Mouse (Mus musculus) heart, embryonic 16.5 days (tissue): ENCODE measurements around the gene Crtc1. TPM values are rescaled to one million over a fixed set of nuclear protein-coding genes. Genes with fewer than 3 reads are reported as not detected.

Experiments used
- ATAC-seq: fragments of 200-750 bp; cut with Nextera tagmentation; replicated peaks from 2 replicates; pipeline ENCODE4 v1.8.0; 2017; ENCODE audit warnings: moderate number of reproducible peaks; ENCODE audit not compliant: insufficient read depth, low FRiP score; ENCODE audit errors: extremely low read depth
- H3K27ac ChIP-seq: fragments of 300-500 bp; sonication (generic); 2 replicates; pipeline ENCODE4 v1.5.1; 2014; ENCODE audit warnings: mild to moderate bottlenecking, low read length, control low read depth, moderate library complexity
- H3K27me3 ChIP-seq: fragments of 300-500 bp; sonication (generic); 2 replicates; pipeline ENCODE4 v1.6.1; 2014; ENCODE audit warnings: low read length, mixed read lengths; ENCODE audit not compliant: control insufficient read depth, insufficient read depth
- H3K36me3 ChIP-seq: fragments of 300-500 bp; sonication (generic); 2 replicates; pipeline ENCODE4 v1.6.1; 2014; ENCODE audit not compliant: control insufficient read depth, insufficient read depth
- H3K4me1 ChIP-seq: fragments of 300-500 bp; sonication (generic); 2 replicates; pipeline ENCODE4 v1.6.1; 2014; ENCODE audit warnings: low read length, mixed read lengths; ENCODE audit not compliant: control insufficient read depth, insufficient read depth
- H3K4me2 ChIP-seq: fragments of 300-500 bp; sonication (generic); 2 replicates; pipeline ENCODE4 v1.6.1; 2014; ENCODE audit warnings: low read depth, mild to moderate bottlenecking, control low read depth, low read length
- H3K4me3 ChIP-seq: fragments of 300-500 bp; sonication (generic); 2 replicates; pipeline ENCODE4 v1.5.1; 2014; ENCODE audit warnings: mild to moderate bottlenecking, control low read depth, low read length
- H3K9ac ChIP-seq: fragments of 300-500 bp; sonication (generic); 2 replicates; pipeline ENCODE4 v1.6.1; 2014; ENCODE audit warnings: low read length, control low read depth
- H3K9me3 ChIP-seq: fragments of 300-500 bp; sonication (generic); replicated peaks from 2 replicates; pipeline ENCODE4 v1.6.1; 2016; ENCODE audit warnings: low read length; ENCODE audit not compliant: control insufficient read depth
- WGBS: fragments of 180-500 bp; shearing (Covaris S2); extraction: QIAGEN DNeasy Blood & Tissue Kit; methylation state at CpG from one replicate; pipeline ENCODE4 v1.1.7; 2014; 5-methylcytosine and 5-hydroxymethylcytosine counted together
- polyA plus RNA-seq: library from polyadenylated mRNA; unstranded; fragments of >200 nt; fragmentation: Nextera tagmentation; extraction: Ambion mirVana; gene quantifications from 2 replicates; pipeline ENCODE4 v1.2.1, GENCODE M21; 2015

Crtc1 gene
- polyA plus RNA-seq, 1 experiment from 2014 or later: 10.7 TPM

GRCm38 (mm10) chr8:70343076-70343475, 96.3 kb downstream of the Crtc1 start:
- H3K9ac ChIP-seq: no peak overlapping the region
- H3K27ac ChIP-seq: no peak overlapping the region
- 80% methylated on average over 7 of the region's 7 CpGs for WGBS
- no peaks in the 10 kb centered on the region for H3K9me3 ChIP-seq
- H3K4me1 ChIP-seq: no peaks in the 10 kb centered on the region
- H3K4me2 ChIP-seq: no peak overlapping the region
- H3K36me3 ChIP-seq: peaks cover 33% of the 10 kb centered on the region
- no peak overlapping the region for H3K4me3 ChIP-seq
- ATAC-seq: no peak
- H3K27me3 ChIP-seq: no peaks in the 10 kb centered on the region

GRCm38 (mm10) chr8:70342007-70342406, 97.4 kb downstream of the Crtc1 start:
- Histone ChIP-seq H3K27me3 (no peaks in the 10 kb centered on the region), H3K4me3 (no peak overlapping the region), H3K36me3 (peaks cover 43% of the 10 kb centered on the region), H3K9ac (no peak overlapping the region), H3K9me3 (no peaks in the 10 kb centered on the region), H3K4me1 (no peaks in the 10 kb centered on the region), H3K4me2 (no peak overlapping the region), H3K27ac (no peak overlapping the region)
- ATAC-seq: no peak
- WGBS: 91% methylated on average over 14 of the region's 14 CpGs

- Histone ChIP-seq H3K4me1 (no peaks in the 10 kb centered on the region), H3K9me3 (no peaks in the 10 kb centered on the region), H3K9ac (no peak overlapping the region), H3K36me3 (peaks cover 47% of the 10 kb centered on the region), H3K4me3 (no peak overlapping the region), H3K4me2 (no peak overlapping the region), H3K27ac (no peak overlapping the region), H3K27me3 (no peaks in the 10 kb centered on the region)
- ATAC-seq: no peak
- WGBS: 85% methylated on average over 7 of the region's 7 CpGs
Measured at GRCm38 (mm10) chr8:70340659-70341058, 98.7 kb downstream of the Crtc1 start.

GRCm38 (mm10) chr8:70338931-70339330, 100.4 kb downstream of the Crtc1 start:
- no peaks in the 10 kb centered on the region for H3K27me3 ChIP-seq
- no peaks in the 10 kb centered on the region for H3K4me1 ChIP-seq
- no peak overlapping the region for H3K4me2 ChIP-seq
- H3K9me3 ChIP-seq: no peaks in the 10 kb centered on the region
- H3K27ac ChIP-seq: no peak overlapping the region
- WGBS: 87% methylated on average over 7 of the region's 7 CpGs
- no peak for ATAC-seq
- no peak overlapping the region for H3K9ac ChIP-seq
- H3K4me3 ChIP-seq: no peak overlapping the region
- peaks cover 64% of the 10 kb centered on the region for H3K36me3 ChIP-seq

GRCm38 (mm10) chr8:70332878-70333202, 106.5 kb downstream of the Crtc1 start:
- ATAC-seq: no peak
- Histone ChIP-seq H3K27ac (no peak overlapping the region), H3K9me3 (no peaks in the 10 kb centered on the region), H3K4me3 (no peak overlapping the region), H3K36me3 (peaks cover 55% of the 10 kb centered on the region), H3K4me1 (peaks cover 9% of the 10 kb centered on the region), H3K4me2 (no peak overlapping the region), H3K27me3 (peaks cover 9% of the 10 kb centered on the region; the same call in 1 of the 2 replicates), H3K9ac (no peak overlapping the region)
- 93% methylated on average over 6 of the region's 6 CpGs for WGBS

Other genes starting within 250 kb of the Crtc1 start
- gene Slc25a42, start 227.3 kb downstream of the Crtc1 start, polyA plus RNA-seq: 11.7 and 13.7 TPM in 2 replicates
- gene Sugp2, start 205.4 kb downstream of the Crtc1 start, polyA plus RNA-seq: 25.7 and 28.1 TPM in 2 replicates
- gene Armc6, start 205.1 kb downstream of the Crtc1 start, polyA plus RNA-seq: 19.6 and 22.1 TPM in 2 replicates
- gene Homer3, start 156.8 kb downstream of the Crtc1 start, polyA plus RNA-seq: 26.6 and 30.2 TPM in 2 replicates
- gene Ddx49, start 137.1 kb downstream of the Crtc1 start, polyA plus RNA-seq: 34.1 and 34.2 TPM in 2 replicates
- 326 and 334 TPM in 2 replicates for gene Cope, start 137.1 kb downstream of the Crtc1 start, polyA plus RNA-seq
- gene Cers1, start 123.8 kb downstream of the Crtc1 start, polyA plus RNA-seq: 1.3 TPM in 2 replicates
- 0.45 and 1.4 TPM in 2 replicates for gene Gdf1, start 109.8 kb downstream of the Crtc1 start, polyA plus RNA-seq
- 7.9 and 9.7 TPM in 2 replicates for gene Upf1, start 86.3 kb downstream of the Crtc1 start, polyA plus RNA-seq
- gene Comp, start 66.0 kb downstream of the Crtc1 start, polyA plus RNA-seq: 3.0 and 4.3 TPM in 2 replicates
- 9.9 and 12.4 TPM in 2 replicates for gene Klhl26, start 37.4 kb upstream of the Crtc1 start, polyA plus RNA-seq
- gene Tmem59l, start 47.8 kb upstream of the Crtc1 start, polyA plus RNA-seq: 0.13 and 0.41 TPM in 2 replicates
- gene Crlf1, start 53.6 kb upstream of the Crtc1 start, polyA plus RNA-seq: 3.2 and 17.8 TPM in 2 replicates
- 122 and 129 TPM in 2 replicates for gene Rex1bd, start 67.2 kb upstream of the Crtc1 start, polyA plus RNA-seq
- 691 and 770 TPM in 2 replicates for gene Uba52, start 71.2 kb upstream of the Crtc1 start, polyA plus RNA-seq
- gene Fkbp8, start 88.1 kb upstream of the Crtc1 start, polyA plus RNA-seq: 273 and 275 TPM in 2 replicates
- 74.4 and 77.6 TPM in 2 replicates for gene Kxd1, start 88.4 kb upstream of the Crtc1 start, polyA plus RNA-seq
- 14.0 and 15.4 TPM in 2 replicates for gene Ell, start 99.9 kb upstream of the Crtc1 start, polyA plus RNA-seq
- gene Isyna1, start 154.8 kb upstream of the Crtc1 start, polyA plus RNA-seq: 111 and 117 TPM in 2 replicates
- gene Ssbp4, start 169.3 kb upstream of the Crtc1 start, polyA plus RNA-seq: 68.4 and 69.5 TPM in 2 replicates
- gene Lrrc25, start 176.6 kb upstream of the Crtc1 start, polyA plus RNA-seq: 1.8 and 2.3 TPM in 2 replicates
- 1.2 and 1.6 TPM in 2 replicates for gene Gdf15, start 192.9 kb upstream of the Crtc1 start, polyA plus RNA-seq
- gene Pgpep1, start 220.8 kb upstream of the Crtc1 start, polyA plus RNA-seq: 35.5 and 36.7 TPM in 2 replicates
- 252 and 258 TPM in 2 replicates for gene Lsm4, start 233.7 kb upstream of the Crtc1 start, polyA plus RNA-seq